Mouse (Mus musculus): ENCODE measurements around the gene Siae.

DNA sequence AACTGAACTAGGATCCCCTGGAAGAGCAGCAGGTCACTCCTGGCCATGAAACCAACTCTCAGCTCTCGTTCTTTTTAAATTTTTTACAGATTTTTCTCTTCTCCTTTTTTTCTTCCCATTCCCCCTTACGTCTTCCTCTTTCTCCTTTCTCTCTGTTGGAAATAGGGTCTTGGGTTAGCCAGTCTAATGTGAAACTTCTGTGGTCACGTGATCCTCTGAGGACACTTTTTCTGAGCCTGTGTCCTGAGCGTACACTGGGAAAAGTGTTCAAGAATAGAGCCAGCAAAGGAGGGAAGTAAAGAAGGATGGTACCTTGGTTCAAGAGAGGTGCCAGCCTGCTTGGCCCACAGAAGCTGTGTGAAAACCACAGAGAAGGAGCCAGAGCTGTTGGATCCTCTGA, 34.9 kb downstream of the Siae start:
- TF ChIP-seq CTCF (IDR thresholded peaks at IDR 0.05) (no peak), EP300 (IDR thresholded peaks at IDR 0.05) (no peak)
